ENCODE assay signal across 18 mouse cellular contexts in the genomic region with DNA sequence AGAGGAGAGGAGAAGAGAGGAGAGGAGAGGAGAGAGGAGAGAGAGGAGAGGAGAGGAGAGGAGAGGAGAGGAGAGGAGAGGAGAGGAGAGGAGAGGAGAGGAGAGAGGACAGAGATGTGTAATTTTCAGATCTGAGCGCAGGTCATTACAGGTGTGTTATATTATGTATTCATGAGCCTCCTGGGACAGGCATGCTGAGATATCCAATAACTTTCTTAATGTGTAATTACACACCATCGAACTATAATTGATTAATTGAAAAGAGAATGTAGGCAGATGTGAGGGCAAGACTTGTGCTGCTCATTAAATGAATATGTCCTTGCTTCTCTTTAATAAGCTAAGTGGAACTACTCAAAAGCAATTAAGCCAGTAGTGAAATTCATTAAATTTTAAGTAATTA.
A peak's percentile ranks its signal among the peaks of the same experiment; 100 is the strongest.
DNase-seq lines count a peak whose midpoint lies in the region; ATAC-seq lines count a peak whose summit lies in the region.
"Had no signal": no experiment of that assay in that cellular context is flagged by ENCODE, and none has a peak within 500 bp of the region (broad histone marks: within the 10 kb centered on the region; RNA-seq: fewer than 3 reads in every experiment).

No protein-coding gene starts in this region.

- no peaks in the 10 kb centered on the region for H3K9me3 ChIP-seq in hindbrain, embryonic 16.5 days (ENCODE audit: control insufficient read depth, low read length)
- no peaks in the 10 kb centered on the region for H3K9me3 ChIP-seq in hindbrain, embryonic 11.5 days (ENCODE audit: control insufficient read depth, low read length)
- H3K9me3 ChIP-seq in neural tube, embryonic 14.5 days (ENCODE audit: control insufficient read depth, low read length): no peaks in the 10 kb centered on the region
- H3K9me3 ChIP-seq in neural tube, embryonic 15.5 days (replicated peaks): no peaks in the 10 kb centered on the region
- H3K9me3 ChIP-seq: embryonic facial prominence, embryonic 10.5 days; embryonic facial prominence, embryonic 12.5 days; forebrain, embryonic 13.5 days; forebrain, embryonic 15.5 days had no signal

- H3K27me3 ChIP-seq in hindbrain, embryonic 16.5 days (replicated peaks; ENCODE audit: control insufficient read depth, insufficient read depth, low read length): no peaks in the 10 kb centered on the region
- no peaks in the 10 kb centered on the region for H3K27me3 ChIP-seq in hindbrain, embryonic 11.5 days (ENCODE audit: control insufficient read depth, insufficient read depth, low read length)
- no peaks in the 10 kb centered on the region for H3K27me3 ChIP-seq in neural tube, embryonic 14.5 days (ENCODE audit: control insufficient read depth, insufficient read depth, low read length)
- no peaks in the 10 kb centered on the region for H3K27me3 ChIP-seq in neural tube, embryonic 15.5 days (replicated peaks)
- H3K27me3 ChIP-seq: embryonic facial prominence, embryonic 12.5 days; forebrain, embryonic 13.5 days; forebrain, embryonic 15.5 days had no signal

- 53% methylated on average over 2 of the region's 2 CpGs for WGBS in hindbrain, embryonic 16.5 days
- 85% methylated on average over 2 of the region's 2 CpGs for WGBS in hindbrain, embryonic 11.5 days
- 46% methylated on average over 2 of the region's 2 CpGs for WGBS in neural tube, embryonic 14.5 days
- 51% methylated on average over 2 of the region's 2 CpGs for WGBS in neural tube, embryonic 15.5 days

- 0 out of 2 replicates have a peak, but pooled peaks have one; percentile 32 for ATAC-seq in hindbrain, embryonic 16.5 days
- no peak for ATAC-seq in hindbrain, embryonic 11.5 days (ENCODE audit: low FRiP score)
- ATAC-seq in neural tube, embryonic 14.5 days (ENCODE audit: low read depth): peak; percentile 47; the same call in 1 of the 2 replicates
- ATAC-seq in neural tube, embryonic 15.5 days (ENCODE audit: low FRiP score): peak; percentile 59
- ATAC-seq: forebrain, embryonic 13.5 days; forebrain, embryonic 15.5 days had no signal

- no peak overlapping the region for H3K9ac ChIP-seq in hindbrain, embryonic 16.5 days (ENCODE audit: low read depth, low read length)
- no peak overlapping the region for H3K9ac ChIP-seq in hindbrain, embryonic 11.5 days (ENCODE audit: low read depth, low read length)
- no peak overlapping the region for H3K9ac ChIP-seq in neural tube, embryonic 14.5 days (replicated peaks; ENCODE audit: low read depth, low read length)
- H3K9ac ChIP-seq in neural tube, embryonic 15.5 days (replicated peaks): no peak overlapping the region
- H3K9ac ChIP-seq: embryonic facial prominence, embryonic 12.5 days; forebrain, embryonic 13.5 days; forebrain, embryonic 15.5 days; forebrain, postnatal 0 days had no signal

- no peak overlapping the region for H3K4me3 ChIP-seq in hindbrain, embryonic 16.5 days (ENCODE audit: low read length)
- H3K4me3 ChIP-seq in hindbrain, embryonic 11.5 days (ENCODE audit: low read depth, low read length): no peak overlapping the region
- H3K4me3 ChIP-seq in neural tube, embryonic 14.5 days (ENCODE audit: low read depth, low read length): no peak overlapping the region
- H3K4me3 ChIP-seq in neural tube, embryonic 15.5 days (replicated peaks): no peak overlapping the region
- H3K4me3 ChIP-seq: embryonic facial prominence, embryonic 10.5 days; embryonic facial prominence, embryonic 12.5 days; forebrain, embryonic 13.5 days; forebrain, embryonic 15.5 days had no signal

- H3K27ac ChIP-seq in hindbrain, embryonic 16.5 days (ENCODE audit: low read depth, low read length): no peak overlapping the region
- H3K27ac ChIP-seq in hindbrain, embryonic 11.5 days (ENCODE audit: low read depth, low read length): no peak overlapping the region
- H3K27ac ChIP-seq in neural tube, embryonic 14.5 days (ENCODE audit: low read depth, low read length): no peak overlapping the region
- H3K27ac ChIP-seq in neural tube, embryonic 15.5 days (replicated peaks): no peak overlapping the region
- H3K27ac ChIP-seq: embryonic facial prominence, embryonic 10.5 days; embryonic facial prominence, embryonic 12.5 days; forebrain, embryonic 13.5 days had no signal

- no peaks in the 10 kb centered on the region for H3K4me1 ChIP-seq in hindbrain, embryonic 16.5 days (ENCODE audit: control insufficient read depth, insufficient read depth, low read depth, low read length)
- H3K4me1 ChIP-seq in hindbrain, embryonic 11.5 days (replicated peaks; ENCODE audit: control insufficient read depth, insufficient read depth, low read length): no peaks in the 10 kb centered on the region
- H3K4me1 ChIP-seq in neural tube, embryonic 14.5 days (ENCODE audit: control insufficient read depth, insufficient read depth, low read length): peaks cover 4% of the 10 kb centered on the region; the same call in 1 of the 2 replicates
- H3K4me1 ChIP-seq in neural tube, embryonic 15.5 days: peaks cover 26% of the 10 kb centered on the region

- no peak overlapping the region for H3K4me2 ChIP-seq in hindbrain, embryonic 16.5 days (ENCODE audit: low read length)
- H3K4me2 ChIP-seq in hindbrain, embryonic 11.5 days (replicated peaks; ENCODE audit: low read depth, low read length): no peak overlapping the region
- no peak overlapping the region for H3K4me2 ChIP-seq in neural tube, embryonic 14.5 days (ENCODE audit: low read depth, low read length)
- H3K4me2 ChIP-seq in neural tube, embryonic 15.5 days: no peak overlapping the region
- H3K4me2 ChIP-seq: embryonic facial prominence, embryonic 12.5 days; forebrain, embryonic 13.5 days; forebrain, embryonic 15.5 days had no signal

- no peak for DNase-seq in hindbrain, embryonic 11.5 days (ENCODE audit: low spot score)
- DNase-seq in frontal cortex, adult 2 months (ENCODE audit: extremely low spot score in 1 of 2, low spot score in 1 of 2): no peak
- DNase-seq: adrenal gland, adult 8-10 months; adrenal gland, postnatal 14 days; adrenal gland, postnatal 36 days; cerebellum, adult 11-12 months; cerebellum, adult 2 months; cerebellum, adult 9-10 months; cerebellum, postnatal 10 days; cerebellum, postnatal 25 days; forebrain, postnatal 0 days had no signal

- no peaks in the 10 kb centered on the region for H3K36me3 ChIP-seq in hindbrain, embryonic 16.5 days (ENCODE audit: control insufficient read depth, insufficient read depth, low read length)
- H3K36me3 ChIP-seq in hindbrain, embryonic 11.5 days (ENCODE audit: control insufficient read depth, insufficient read depth, low read length): no peaks in the 10 kb centered on the region
- no peaks in the 10 kb centered on the region for H3K36me3 ChIP-seq in neural tube, embryonic 14.5 days (ENCODE audit: control insufficient read depth, insufficient read depth, low read length)
- no peaks in the 10 kb centered on the region for H3K36me3 ChIP-seq in neural tube, embryonic 15.5 days
- H3K36me3 ChIP-seq: embryonic facial prominence, embryonic 10.5 days; embryonic facial prominence, embryonic 12.5 days; forebrain, embryonic 15.5 days had no signal
